Mouse (Mus musculus) liver, adult 2 months (tissue): ENCODE measurements around the gene Lbhd2.

ENCODE experiments used
- CTCF ChIP-seq: fragments of 200-500 bp; IDR thresholded peaks from 2 replicates; pipeline ENCODE4 v1.5.1; 2011; ENCODE audit warnings: low read depth, low read length, control low read depth
- POLR2A ChIP-seq: fragments of 200-500 bp; IDR thresholded peaks from 2 replicates; pipeline ENCODE4 v1.6.1; 2011; ENCODE audit warnings: low read length, control low read depth; ENCODE audit not compliant: insufficient read depth; ENCODE audit errors: extremely low read depth

DNA sequence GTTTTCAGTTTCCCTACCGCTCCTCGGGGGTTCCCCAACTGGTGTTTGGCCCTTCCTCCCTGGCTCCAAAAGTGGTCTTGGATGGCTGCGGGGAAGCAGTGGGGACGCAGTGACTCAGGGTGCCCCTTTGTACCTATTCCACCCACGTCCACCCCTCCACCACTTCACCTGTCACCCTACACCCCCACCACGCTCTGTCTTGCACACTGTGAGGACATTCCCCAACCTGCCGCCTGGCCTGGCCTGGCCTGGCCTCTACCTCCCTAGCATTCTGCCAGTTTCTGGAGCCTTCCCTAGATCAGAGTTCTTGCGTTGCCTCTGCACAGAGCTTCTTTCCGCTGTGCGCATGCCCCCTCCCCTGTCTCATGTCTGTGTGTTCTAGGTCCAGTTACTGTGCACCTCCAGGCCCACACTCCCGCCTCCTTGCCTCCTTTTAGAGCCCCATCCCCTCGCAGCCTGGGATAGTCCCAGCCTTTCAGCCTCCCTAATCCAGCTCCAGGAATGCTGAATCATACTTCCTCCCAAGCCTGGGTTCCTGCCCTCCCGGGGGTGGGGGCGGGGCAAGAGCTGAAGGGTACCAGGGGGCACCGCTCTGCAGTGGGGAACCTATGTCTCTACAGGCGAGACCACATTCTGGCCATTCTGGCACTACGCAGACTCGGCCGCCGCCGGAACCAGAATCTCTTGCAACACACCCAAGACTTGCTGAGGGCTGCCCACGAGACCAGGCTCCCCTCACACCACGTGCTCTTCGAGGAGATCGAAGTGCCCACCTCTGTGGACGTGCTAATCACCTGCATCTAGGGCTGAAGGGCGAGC lies 23.6 kb downstream of the Lbhd2 start:
- TF ChIP-seq CTCF (no peak), POLR2A (no peak)
